Mouse (Mus musculus) ES-E14 (cell line): ENCODE data around the gene Mkrn1.

Experiments
- CHD2 ChIP-seq: IDR thresholded peaks from 2 replicates; pipeline ENCODE4 v1.6.1; 2014; ENCODE audit warnings: mild to moderate bottlenecking, low read depth, low read length, inconsistent platforms
- ZC3H11A ChIP-seq: IDR thresholded peaks from 2 replicates; pipeline ENCODE4 v1.6.1; 2012; ENCODE audit warnings: low read depth, mild to moderate bottlenecking, inconsistent platforms, low read length, borderline replicate concordance
- ZNF384 ChIP-seq: IDR thresholded peaks from 2 replicates; pipeline ENCODE4 v1.6.1; 2012; ENCODE audit warnings: low read depth, low read length, inconsistent platforms

GRCm38 (mm10) chr6:39372042-39372441 is 48.2 kb downstream of the Mkrn1 start:
- no peak for TF ChIP-seq ZC3H11A
- TF ChIP-seq CHD2: no peak
- TF ChIP-seq ZNF384: no peak
